Mouse (Mus musculus) heart, embryonic 13.5 days (tissue): Measurements from ENCODE around the gene Cldn2. TPM values are rescaled to one million over a fixed set of nuclear protein-coding genes. Genes with fewer than 3 reads are reported as not detected.

Source experiments
- ATAC-seq: fragments of 200-750 bp; cut with Nextera tagmentation; 2 replicates; pipeline ENCODE4 v1.8.0; 2017; ENCODE audit warnings: moderate TSS enrichment; ENCODE audit not compliant: insufficient number of reproducible peaks, low FRiP score, low TSS enrichment; ENCODE audit errors: extremely low read depth
- H3K27ac ChIP-seq: fragments of 300-500 bp; sonication (generic); replicated peaks from 2 replicates; pipeline ENCODE4 v1.5.1; 2015; ENCODE audit warnings: moderate library complexity, mild to moderate bottlenecking, inconsistent platforms
- H3K27me3 ChIP-seq: fragments of 300-500 bp; sonication (generic); replicated peaks from 2 replicates; pipeline ENCODE4 v1.6.1; 2015; ENCODE audit warnings: mild to moderate bottlenecking, inconsistent platforms
- H3K36me3 ChIP-seq: fragments of 300-500 bp; sonication (generic); 2 replicates; pipeline ENCODE4 v1.6.1; 2015; ENCODE audit warnings: mild to moderate bottlenecking, inconsistent platforms
- H3K4me1 ChIP-seq: fragments of 300-500 bp; sonication (generic); 2 replicates; pipeline ENCODE4 v1.6.1; 2015; ENCODE audit warnings: inconsistent platforms
- H3K4me2 ChIP-seq: fragments of 300-500 bp; sonication (generic); 2 replicates; pipeline ENCODE4 v1.6.1; 2015; ENCODE audit warnings: inconsistent platforms, mild to moderate bottlenecking, moderate library complexity
- H3K4me3 ChIP-seq: fragments of 300-500 bp; sonication (generic); 2 replicates; pipeline ENCODE4 v1.5.1; 2015; ENCODE audit warnings: moderate library complexity, mild to moderate bottlenecking, inconsistent platforms
- H3K9ac ChIP-seq: fragments of 300-500 bp; sonication (generic); 2 replicates; pipeline ENCODE4 v1.6.1; 2015; ENCODE audit warnings: inconsistent platforms, mild to moderate bottlenecking, moderate library complexity
- H3K9me3 ChIP-seq: fragments of 300-500 bp; sonication (generic); 2 replicates; pipeline ENCODE4 v1.6.1; 2016; ENCODE audit warnings: inconsistent platforms
- WGBS: fragments of 180-500 bp; shearing (Covaris S2); methylation state at CpG from one replicate; pipeline ENCODE4 v1.1.7; 2015; ENCODE audit warnings: mixed read lengths; 5-methylcytosine and 5-hydroxymethylcytosine counted together
- polyA plus RNA-seq: library from polyadenylated mRNA; unstranded; fragments of >200 nt; fragmentation: Nextera tagmentation; extraction: Ambion mirVana; gene quantifications from 2 replicates; pipeline ENCODE4 v1.2.1, GENCODE M21; 2015

The Cldn2 gene
- polyA plus RNA-seq, 1 experiment from 2014 or later: 0.25 TPM

DNA sequence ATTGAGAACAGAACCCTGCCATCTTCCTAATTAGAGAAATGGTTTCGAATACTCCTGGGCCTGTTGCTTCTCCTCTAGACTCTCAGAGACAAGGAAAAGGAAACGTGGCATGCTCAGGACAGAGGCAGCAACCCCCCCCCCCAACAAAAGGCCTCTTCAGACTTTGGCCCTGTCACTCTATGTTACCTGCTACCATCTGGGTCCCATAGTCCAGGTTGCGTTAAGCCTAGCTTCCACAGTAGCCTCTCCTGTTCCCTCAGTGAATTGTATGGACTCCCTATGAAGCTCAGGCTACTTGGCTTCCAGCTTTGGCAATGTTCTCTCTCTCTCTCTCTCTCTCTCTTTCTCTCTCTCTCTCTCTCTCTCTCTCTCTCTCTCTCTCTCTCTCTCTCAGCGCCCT lies 19.1 kb upstream of the Cldn2 start:
- Histone ChIP-seq H3K36me3 (no peaks in the 10 kb centered on the region), H3K9ac (no peak overlapping the region), H3K9me3 (no peaks in the 10 kb centered on the region), H3K4me1 (peaks cover 9% of the 10 kb centered on the region; the same call in 1 of the 2 replicates), H3K4me2 (no peak overlapping the region), H3K27me3 (no peaks in the 10 kb centered on the region; the same call in 1 of the 2 replicates), H3K27ac (no peak overlapping the region), H3K4me3 (no peak overlapping the region)
- ATAC-seq: no peak
- WGBS: 71% methylated on average over 3 of the region's 4 CpGs

DNA sequence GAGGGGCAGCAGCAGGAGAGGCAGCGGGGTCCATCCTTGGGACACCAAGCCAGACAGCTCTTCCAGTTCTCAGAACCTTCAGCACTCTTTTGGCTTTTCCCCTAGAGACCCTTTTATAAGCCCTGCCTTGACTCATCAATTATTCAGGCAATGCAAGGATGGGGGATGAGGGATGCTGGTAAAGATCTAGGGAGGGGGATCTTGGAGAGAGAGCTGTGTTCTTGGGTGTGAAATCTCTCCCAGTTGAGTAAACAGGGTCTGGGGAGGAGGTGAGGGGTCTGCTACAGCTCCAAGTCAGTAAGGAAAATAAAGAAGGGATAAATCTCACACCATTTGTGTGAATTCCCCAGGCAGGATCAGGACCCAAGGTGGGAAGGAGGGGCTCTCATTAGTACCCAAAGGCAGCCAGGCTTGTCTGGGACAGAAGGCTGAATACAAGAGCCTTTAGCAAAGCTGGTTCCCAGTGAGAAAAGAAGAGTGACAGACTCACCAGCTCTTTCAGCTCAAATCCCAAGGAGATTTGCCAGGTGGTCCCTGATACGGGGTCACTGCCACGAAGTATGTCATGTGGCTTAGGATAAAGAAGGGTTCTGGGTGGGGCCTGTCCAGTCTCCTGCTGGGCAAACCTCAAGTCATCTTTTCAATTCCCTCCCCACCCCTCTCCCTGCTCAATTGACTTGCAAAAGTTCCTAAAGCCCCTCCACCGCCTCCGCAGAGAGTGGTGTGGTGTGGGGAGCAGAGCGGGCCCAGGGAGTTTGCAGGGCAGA lies 18.2 kb upstream of the Cldn2 start, which contains the start of gene Ripply1:
Ripply1 (minus strand) TSS at position 76 of the 767 bp plus-strand sequence.
- no peak for ATAC-seq
- H3K9ac ChIP-seq: no peak within 1 kb of the TSS
- no peak within 1 kb of the TSS for H3K4me2 ChIP-seq
- H3K4me3 ChIP-seq: no peak within 1 kb of the TSS
- no peak within 1 kb of the TSS for H3K27ac ChIP-seq
- no peaks in the 10 kb centered on the region; the same call in 1 of the 2 replicates for H3K27me3 ChIP-seq
- H3K36me3 ChIP-seq: no peaks in the 10 kb centered on the region
- peaks cover 9% of the 10 kb centered on the region; the same call in 1 of the 2 replicates for H3K4me1 ChIP-seq
- no peaks in the 10 kb centered on the region for H3K9me3 ChIP-seq
- WGBS: 58% methylated on average over 6 of the region's 6 CpGs

DNA sequence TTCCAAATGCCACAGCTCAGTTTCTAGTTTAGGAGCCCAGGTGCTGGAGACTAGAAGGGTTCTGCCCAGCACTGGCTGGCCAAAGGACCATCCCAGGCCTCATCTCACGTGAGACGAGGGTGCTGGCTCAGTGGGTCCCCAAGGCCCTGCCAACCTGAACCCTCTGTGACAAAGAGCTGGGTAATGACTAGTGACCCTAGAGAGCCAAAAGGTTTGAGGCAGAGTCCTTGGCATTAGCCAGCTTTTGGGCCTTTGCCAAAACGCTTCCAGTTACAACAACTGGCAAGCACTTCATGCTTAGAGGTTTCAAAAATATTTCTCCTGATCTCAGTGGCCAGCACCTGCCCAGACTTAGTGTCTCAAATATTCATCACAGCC lies 17.6 kb upstream of the Cldn2 start:
- Histone ChIP-seq H3K4me2 (no peak overlapping the region), H3K27ac (no peak overlapping the region), H3K4me1 (peaks cover 9% of the 10 kb centered on the region; the same call in 1 of the 2 replicates), H3K36me3 (no peaks in the 10 kb centered on the region), H3K9me3 (no peaks in the 10 kb centered on the region), H3K4me3 (no peak overlapping the region), H3K9ac (no peak overlapping the region), H3K27me3 (no peaks in the 10 kb centered on the region; the same call in 1 of the 2 replicates)
- 72% methylated on average over 3 of the region's 3 CpGs for WGBS
- ATAC-seq: no peak

DNA sequence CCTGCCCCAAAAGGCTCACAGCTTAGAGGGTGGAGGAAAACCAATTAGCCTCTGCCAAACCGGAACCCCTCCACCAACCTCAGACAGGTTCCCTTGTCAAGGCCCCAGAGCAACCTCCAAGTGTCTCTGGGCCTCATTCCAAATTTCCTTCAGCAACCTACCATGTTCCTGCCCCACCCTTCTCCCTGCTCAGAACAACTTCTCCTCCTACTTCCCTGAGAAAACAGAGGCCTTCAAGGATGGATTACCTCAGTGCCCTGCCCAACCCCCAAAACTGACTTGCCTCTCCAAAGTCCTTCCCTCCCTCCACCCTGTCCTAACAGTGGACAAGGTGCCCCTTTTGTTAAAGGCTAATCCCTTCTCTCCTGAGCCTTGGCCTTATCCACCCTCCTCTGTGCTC lies 14.9 kb upstream of the Cldn2 start:
- no peak for ATAC-seq
- no peaks in the 10 kb centered on the region for H3K36me3 ChIP-seq
- H3K4me1 ChIP-seq: peaks cover 4% of the 10 kb centered on the region; the same call in 1 of the 2 replicates
- H3K9ac ChIP-seq: no peak overlapping the region
- peak overlapping the region; percentile 8; the same call in 1 of the 2 replicates for H3K27ac ChIP-seq
- H3K9me3 ChIP-seq: no peaks in the 10 kb centered on the region
- WGBS: 20% methylated on average over 1 of the region's 1 CpGs
- H3K4me2 ChIP-seq: no peak overlapping the region
- H3K27me3 ChIP-seq: peaks cover 3% of the 10 kb centered on the region; the same call in 1 of the 2 replicates
- no peak overlapping the region for H3K4me3 ChIP-seq

DNA sequence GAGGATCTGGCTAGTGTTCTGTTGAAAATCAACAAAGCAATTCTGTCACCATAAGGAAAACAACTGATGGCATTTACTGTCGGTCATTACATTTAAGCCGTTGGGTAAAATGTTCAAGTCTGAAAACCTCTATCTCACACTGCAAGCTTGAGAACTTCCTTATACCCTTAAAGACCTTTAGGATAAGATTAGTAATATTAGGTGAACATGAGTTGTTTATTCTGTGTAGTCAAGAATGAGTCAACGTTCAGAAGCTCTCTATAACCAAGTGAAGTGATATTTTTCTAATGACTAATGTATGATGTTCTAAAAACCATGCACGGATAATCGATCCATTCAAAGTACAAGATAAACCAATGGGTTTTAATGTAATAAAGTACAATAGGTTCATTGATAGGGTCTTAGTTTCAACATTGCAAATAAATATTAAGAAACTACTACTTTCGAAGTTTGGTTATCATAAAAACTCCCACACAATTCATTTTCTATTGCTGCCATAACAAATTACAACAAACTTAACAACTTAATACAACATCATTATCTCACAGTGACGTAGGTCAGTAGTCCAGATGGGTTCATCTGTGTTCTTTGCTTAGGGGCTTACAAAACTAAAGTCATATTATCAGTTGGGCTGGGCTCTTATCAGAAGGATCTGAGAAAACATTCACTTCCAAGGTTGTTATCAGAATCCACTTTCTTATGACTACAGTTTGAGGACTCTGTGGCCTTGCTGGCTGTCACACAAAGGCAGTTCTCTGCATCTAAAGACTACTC lies 6.4 kb upstream of the Cldn2 start:
- Histone ChIP-seq H3K27ac (no peak overlapping the region), H3K4me3 (no peak overlapping the region), H3K9me3 (no peaks in the 10 kb centered on the region), H3K36me3 (no peaks in the 10 kb centered on the region), H3K27me3 (0 out of 2 replicates have a peak, but pooled peaks cover 9% of the 10 kb centered on the region), H3K9ac (no peak overlapping the region), H3K4me1 (no peaks in the 10 kb centered on the region), H3K4me2 (no peak overlapping the region)
- 70% methylated on average over 7 of the region's 7 CpGs for WGBS
- ATAC-seq: no peak

DNA sequence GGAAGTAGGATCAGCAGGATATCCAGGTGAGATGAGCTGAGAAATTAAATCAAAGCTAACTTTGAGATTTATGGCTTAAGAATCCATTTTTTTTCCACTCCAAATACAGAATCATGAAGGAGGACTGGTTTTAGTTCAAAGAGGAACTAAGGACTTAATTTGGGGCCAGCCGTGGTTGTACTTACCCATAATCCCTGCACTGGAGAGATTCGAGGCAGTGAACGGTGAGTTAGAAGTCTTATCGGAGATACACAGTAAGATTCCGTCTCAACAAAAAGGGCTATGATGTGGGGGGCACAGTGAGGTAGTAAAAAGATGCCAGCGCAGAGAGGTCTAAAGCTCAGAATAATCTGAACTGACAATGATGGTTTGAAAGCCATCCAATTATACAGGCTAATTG lies 4.6 kb upstream of the Cldn2 start:
- H3K9ac ChIP-seq: no peak overlapping the region
- no peaks in the 10 kb centered on the region for H3K4me1 ChIP-seq
- H3K4me2 ChIP-seq: no peak overlapping the region
- peaks cover 6% of the 10 kb centered on the region; the same call in 1 of the 2 replicates for H3K27me3 ChIP-seq
- H3K36me3 ChIP-seq: no peaks in the 10 kb centered on the region
- no peaks in the 10 kb centered on the region for H3K9me3 ChIP-seq
- no peak for ATAC-seq
- H3K4me3 ChIP-seq: no peak overlapping the region
- WGBS: 81% methylated on average over 6 of the region's 6 CpGs
- H3K27ac ChIP-seq: no peak overlapping the region

DNA sequence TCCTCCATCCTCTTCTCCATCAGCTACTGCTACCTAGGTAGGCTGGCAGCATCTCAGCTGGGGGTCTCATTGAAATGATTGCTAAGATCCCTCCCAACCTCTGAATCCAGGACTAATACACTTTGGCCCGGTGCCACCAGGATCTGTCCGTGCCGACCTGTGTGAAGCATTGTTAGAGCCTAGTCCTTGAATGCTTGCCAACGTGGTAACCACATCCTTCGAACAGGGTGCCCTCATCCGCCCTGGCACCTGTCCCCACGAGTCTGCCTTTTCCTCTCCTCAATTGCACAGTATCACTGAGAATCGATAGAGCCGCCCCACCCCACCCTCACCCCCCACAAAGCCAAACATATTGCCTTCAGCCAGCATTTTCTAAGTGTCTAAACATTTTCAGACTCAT lies 2.8 kb upstream of the Cldn2 start:
- WGBS: 70% methylated on average over 9 of the region's 9 CpGs
- Histone ChIP-seq H3K27ac (no peak overlapping the region), H3K9ac (no peak overlapping the region), H3K4me2 (no peak overlapping the region), H3K9me3 (no peaks in the 10 kb centered on the region), H3K4me1 (no peaks in the 10 kb centered on the region), H3K4me3 (no peak overlapping the region), H3K36me3 (no peaks in the 10 kb centered on the region), H3K27me3 (peaks cover 6% of the 10 kb centered on the region; the same call in 1 of the 2 replicates)
- no peak for ATAC-seq

DNA sequence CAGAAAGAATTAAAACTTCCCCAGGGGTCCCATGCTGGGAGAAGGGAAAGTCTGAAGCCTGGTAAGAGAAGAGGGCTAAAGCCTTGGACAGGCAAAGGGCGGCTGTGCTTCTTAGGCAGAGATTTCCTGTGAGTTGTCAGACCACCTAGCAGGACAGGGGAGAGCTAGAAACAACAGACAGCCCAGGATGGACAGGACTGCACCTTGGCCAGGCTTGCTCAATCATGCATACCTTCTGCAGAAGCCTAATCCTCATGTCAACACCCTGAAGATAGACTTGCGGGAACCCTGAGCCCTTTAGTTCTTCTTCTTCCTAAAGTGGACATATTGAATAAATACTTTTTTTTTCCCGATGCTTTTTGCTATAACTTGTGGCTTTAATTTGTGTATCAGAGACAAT lies 675 bp upstream of the Cldn2 start:
- WGBS: 57% methylated on average over 3 of the region's 3 CpGs
- no peaks in the 10 kb centered on the region for H3K4me1 ChIP-seq
- no peak overlapping the region for H3K27ac ChIP-seq
- H3K4me3 ChIP-seq: no peak overlapping the region
- H3K9ac ChIP-seq: no peak overlapping the region
- H3K27me3 ChIP-seq: peaks cover 6% of the 10 kb centered on the region; the same call in 1 of the 2 replicates
- no peak overlapping the region for H3K4me2 ChIP-seq
- no peak for ATAC-seq
- no peaks in the 10 kb centered on the region for H3K9me3 ChIP-seq
- H3K36me3 ChIP-seq: no peaks in the 10 kb centered on the region

DNA sequence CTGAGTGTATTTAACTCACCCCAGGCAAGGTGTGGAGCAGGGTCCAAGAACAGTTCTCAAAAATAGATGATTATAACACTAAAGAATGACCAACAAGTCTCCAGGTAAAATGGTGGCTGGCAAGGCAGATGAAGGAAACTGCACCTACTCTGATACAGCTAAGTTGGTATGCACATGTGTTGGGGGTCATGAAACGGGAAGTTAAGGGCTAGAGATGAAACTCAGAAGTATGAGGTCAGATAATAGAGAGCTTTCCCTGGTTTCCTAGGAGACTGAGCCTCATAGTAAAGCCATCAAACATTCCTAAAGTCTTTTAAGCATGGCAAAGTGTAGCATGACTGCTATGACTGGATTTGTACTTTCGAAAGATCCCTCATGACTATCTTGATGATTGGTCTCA lies 2.4 kb downstream of the Cldn2 start:
- Histone ChIP-seq H3K27ac (no peak overlapping the region), H3K36me3 (no peaks in the 10 kb centered on the region), H3K27me3 (no peaks in the 10 kb centered on the region; the same call in 1 of the 2 replicates), H3K9ac (no peak overlapping the region), H3K4me1 (no peaks in the 10 kb centered on the region), H3K4me2 (no peak overlapping the region), H3K4me3 (no peak overlapping the region), H3K9me3 (no peaks in the 10 kb centered on the region)
- ATAC-seq: no peak
- 66% methylated on average over 2 of the region's 2 CpGs for WGBS

DNA sequence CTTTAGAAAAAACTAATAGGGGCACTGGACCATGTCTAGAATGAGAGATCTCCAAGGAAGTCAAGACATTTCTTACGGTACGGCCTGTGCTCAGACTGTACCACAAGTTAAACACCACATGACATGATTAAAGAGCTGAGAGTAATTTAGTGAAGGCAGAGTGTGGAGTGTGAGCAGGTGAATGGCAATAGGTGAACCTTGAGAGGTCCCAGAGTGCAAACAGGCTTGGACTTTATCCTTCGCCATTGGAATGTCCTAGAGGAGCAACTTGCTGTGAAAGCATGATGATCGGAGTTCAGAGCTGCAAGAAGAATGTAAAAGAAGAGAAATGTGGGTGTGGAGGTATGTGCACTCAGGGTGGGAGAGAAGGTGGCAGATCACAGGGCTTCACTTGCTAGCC lies 5.3 kb downstream of the Cldn2 start:
- Histone ChIP-seq H3K27me3 (no peaks in the 10 kb centered on the region; the same call in 1 of the 2 replicates), H3K4me1 (no peaks in the 10 kb centered on the region), H3K36me3 (no peaks in the 10 kb centered on the region), H3K27ac (no peak overlapping the region), H3K9me3 (no peaks in the 10 kb centered on the region), H3K4me3 (no peak overlapping the region), H3K9ac (no peak overlapping the region), H3K4me2 (no peak overlapping the region)
- WGBS: 84% methylated on average over 4 of the region's 4 CpGs
- ATAC-seq: no peak

DNA sequence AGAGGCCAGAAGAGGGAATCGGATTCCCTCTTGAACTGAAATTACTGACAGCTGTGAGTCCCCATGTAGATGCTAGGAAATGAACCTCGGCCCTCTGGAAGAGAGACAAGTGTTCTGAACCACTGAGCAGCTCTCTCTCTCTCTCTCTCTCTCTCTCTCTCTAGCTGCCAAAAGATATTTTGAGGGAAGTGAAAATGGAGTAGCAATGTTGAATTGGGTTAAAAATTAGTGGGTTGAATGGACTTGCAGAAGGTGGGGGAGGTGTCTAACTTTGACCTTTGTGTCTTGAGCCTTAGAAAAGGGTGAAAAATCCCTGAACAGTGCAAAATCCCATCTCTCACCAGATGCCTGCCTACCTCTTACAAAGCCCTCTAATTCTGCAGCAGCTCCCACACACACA lies 6.8 kb downstream of the Cldn2 start:
- no peak overlapping the region for H3K9ac ChIP-seq
- H3K4me1 ChIP-seq: no peaks in the 10 kb centered on the region
- H3K4me3 ChIP-seq: no peak overlapping the region
- WGBS: 70% methylated on average over 2 of the region's 2 CpGs
- ATAC-seq: no peak
- no peaks in the 10 kb centered on the region for H3K36me3 ChIP-seq
- H3K4me2 ChIP-seq: no peak overlapping the region
- no peak overlapping the region for H3K27ac ChIP-seq
- H3K27me3 ChIP-seq: 0 out of 2 replicates have a peak, but pooled peaks cover 3% of the 10 kb centered on the region
- H3K9me3 ChIP-seq: no peaks in the 10 kb centered on the region
